ENCODE assay signal across 8 mouse cellular contexts in genomic region chr8:72654565-72655521, GRCm38 (mm10). TPM values are rescaled to one million over a fixed set of nuclear protein-coding genes. Genes with fewer than 3 reads are reported as not detected.
DNase-seq lines count a peak whose midpoint lies in the region; ATAC-seq and TF ChIP-seq lines count a peak whose summit lies in the region.

No protein-coding gene starts in this region.

- no peaks in the 10 kb centered on the region for H3K27me3 ChIP-seq in heart, embryonic 11.5 days (ENCODE audit: control insufficient read depth, insufficient read depth, low read length)
- H3K27me3 ChIP-seq in ES-Bruce4 (ENCODE audit: control insufficient read depth, insufficient read depth, low read length, poor library complexity, severe bottlenecking) = no peaks in the 10 kb centered on the region
- no peaks in the 10 kb centered on the region for H3K27me3 ChIP-seq in hindbrain, embryonic 16.5 days (replicated peaks; ENCODE audit: control insufficient read depth, insufficient read depth, low read length)
- no peaks in the 10 kb centered on the region for H3K27me3 ChIP-seq in liver, embryonic 16.5 days (ENCODE audit: control insufficient read depth, insufficient read depth, low read depth, low read length)

- peak; percentile 62 for ATAC-seq in heart, embryonic 11.5 days (replicated peaks; ENCODE audit: insufficient number of reproducible peaks, low FRiP score, low TSS enrichment)
- ATAC-seq in hindbrain, embryonic 16.5 days = peak; percentile 97
- peak; percentile 37; the same call in 1 of the 2 replicates for ATAC-seq in liver, embryonic 16.5 days (ENCODE audit: low read depth)

- no peak overlapping the region for H3K27ac ChIP-seq in heart, embryonic 11.5 days (ENCODE audit: low read depth, low read length)
- H3K27ac ChIP-seq in ES-Bruce4 (ENCODE audit: insufficient read depth, low read length) = peak overlapping the region; percentile 95
- peak overlapping the region; percentile 77 for H3K27ac ChIP-seq in hindbrain, embryonic 16.5 days (ENCODE audit: low read depth, low read length)
- no peak overlapping the region for H3K27ac ChIP-seq in liver, embryonic 16.5 days (ENCODE audit: low read length)
- no peak overlapping the region for H3K27ac ChIP-seq in gastrocnemius, adult 2 months

- TF ChIP-seq CTCF in ES-Bruce4 (IDR thresholded peaks at IDR 0.05; ENCODE audit: low read depth, low read length) = peak; percentile 35
- TF ChIP-seq CTCF in gastrocnemius, adult 2 months (IDR thresholded peaks at IDR 0.05) = no peak

- no peaks in the 10 kb centered on the region for H3K36me3 ChIP-seq in heart, embryonic 11.5 days (ENCODE audit: control insufficient read depth, insufficient read depth, low read length)
- no peaks in the 10 kb centered on the region for H3K36me3 ChIP-seq in ES-Bruce4 (ENCODE audit: control insufficient read depth, insufficient read depth, low read length, poor library complexity, severe bottlenecking)
- H3K36me3 ChIP-seq in hindbrain, embryonic 16.5 days (ENCODE audit: control insufficient read depth, insufficient read depth, low read length) = no peaks in the 10 kb centered on the region
- H3K36me3 ChIP-seq in liver, embryonic 16.5 days (ENCODE audit: control insufficient read depth, insufficient read depth) = no peaks in the 10 kb centered on the region

- intact Hi-C loops in gastrocnemius, adult 2 months (cut with DNase I) = no loop called here

- no peak for DNase-seq in heart, adult 11 months
- DNase-seq in embryo, embryonic 11.5 days (ENCODE audit: low read depth, low spot score) = peak; percentile 30
- DNase-seq in right cerebral cortex, postnatal 36 days (ENCODE audit: low spot score in 2 of 2) = peak; percentile 25 to 27
- DNase-seq in gastrocnemius, adult 2 months = no peak

- no peak for TF ChIP-seq POLR2A in ES-Bruce4 (IDR thresholded peaks at IDR 0.05; ENCODE audit: insufficient read depth, low read length)

- no peak overlapping the region for H3K4me3 ChIP-seq in heart, embryonic 11.5 days (ENCODE audit: low read depth, low read length)
- H3K4me3 ChIP-seq in ES-Bruce4 (ENCODE audit: low read depth, low read length) = no peak overlapping the region
- H3K4me3 ChIP-seq in hindbrain, embryonic 16.5 days (ENCODE audit: low read length) = no peak overlapping the region
- H3K4me3 ChIP-seq in liver, embryonic 16.5 days (ENCODE audit: low read depth, low read length) = no peak overlapping the region
- H3K4me3 ChIP-seq in gastrocnemius, adult 2 months = no peak overlapping the region

- WGBS in heart, embryonic 11.5 days (ENCODE audit: insufficient replicate concordance) = 26% methylated on average over 12 of the region's 13 CpGs
- 24% methylated on average over 13 of the region's 13 CpGs for WGBS in hindbrain, embryonic 16.5 days
- 17% methylated on average over 13 of the region's 13 CpGs for WGBS in liver, embryonic 16.5 days (ENCODE audit: insufficient replicate concordance)

- no peaks in the 10 kb centered on the region for H3K9me3 ChIP-seq in heart, embryonic 11.5 days (replicated peaks; ENCODE audit: control insufficient read depth, low read length)
- no peaks in the 10 kb centered on the region for H3K9me3 ChIP-seq in ES-Bruce4 (replicated peaks; ENCODE audit: control insufficient read depth, insufficient read depth, low read length, poor library complexity, severe bottlenecking)
- no peaks in the 10 kb centered on the region for H3K9me3 ChIP-seq in hindbrain, embryonic 16.5 days (ENCODE audit: control insufficient read depth, low read length)
- H3K9me3 ChIP-seq in liver, embryonic 16.5 days (replicated peaks; ENCODE audit: control insufficient read depth, low read length) = no peaks in the 10 kb centered on the region

- H3K9ac ChIP-seq in heart, embryonic 11.5 days (ENCODE audit: low read depth, low read length) = no peak overlapping the region
- peak overlapping the region; percentile 35 for H3K9ac ChIP-seq in ES-Bruce4 (ENCODE audit: low read depth, poor library complexity, severe bottlenecking)
- H3K9ac ChIP-seq in hindbrain, embryonic 16.5 days (ENCODE audit: low read depth, low read length) = peak overlapping the region; percentile 22
- H3K9ac ChIP-seq in liver, embryonic 16.5 days (ENCODE audit: low read depth, low read length) = no peak overlapping the region

- TF ChIP-seq EP300 in ES-Bruce4 (IDR thresholded peaks at IDR 0.05; ENCODE audit: insufficient read depth, low read depth, low read length) = peak; percentile 93

- H3K4me2 ChIP-seq in heart, embryonic 11.5 days = no peak overlapping the region
- peak overlapping the region; percentile 13; the same call in 1 of the 2 replicates for H3K4me2 ChIP-seq in hindbrain, embryonic 16.5 days (ENCODE audit: low read length)
- no peak overlapping the region for H3K4me2 ChIP-seq in liver, embryonic 16.5 days (ENCODE audit: low read depth, low read length)

- peaks cover 4% of the 10 kb centered on the region; the same call in 1 of the 2 replicates for H3K4me1 ChIP-seq in heart, embryonic 11.5 days (ENCODE audit: control insufficient read depth, insufficient read depth, low read length)
- no peaks in the 10 kb centered on the region for H3K4me1 ChIP-seq in ES-Bruce4 (ENCODE audit: control insufficient read depth, insufficient read depth, low read length)
- peaks cover 10% of the 10 kb centered on the region; the same call in 1 of the 2 replicates for H3K4me1 ChIP-seq in hindbrain, embryonic 16.5 days (ENCODE audit: control insufficient read depth, insufficient read depth, low read depth, low read length)
- 0 out of 2 replicates have a peak, but pooled peaks cover 2% of the 10 kb centered on the region for H3K4me1 ChIP-seq in liver, embryonic 16.5 days (ENCODE audit: control insufficient read depth, low read depth, low read length)

RNA-seq across cellular contexts. Expression of gene Nwd1, which starts 8.3 kb away (rescaled TPM):
- 0.07 and 0.10 TPM in 2 replicates for polyA plus RNA-seq in heart, embryonic 11.5 days (2014; fragmentation: Nextera tagmentation; extraction: Ambion mirVana)
- polyA plus RNA-seq in ES-Bruce4 (2011; ENCODE audit: insufficient read depth, insufficient read length, low read depth, missing spikeins) = 0.91 and 0.94 TPM in 2 replicates
- 3.5 and 3.6 TPM in 2 replicates for polyA plus RNA-seq in hindbrain, embryonic 16.5 days (2015; fragmentation: Nextera tagmentation; extraction: Ambion mirVana)
- 0.05 TPM in 1 of 2 replicates, not detected in the other for polyA plus RNA-seq in liver, embryonic 16.5 days (2015; fragmentation: Nextera tagmentation; extraction: Ambion mirVana)
- total RNA-seq in gastrocnemius, adult 2 months (2021) = 1 to 10 TPM; 1.2 to 2.0 TPM

Comparison
In these comparisons a context has a peak if more than half of its experiments do, and no peak if none do; other contexts are left out.
1. ATAC-seq: peak in every context shown above with its lines; median percentile 97 in hindbrain, embryonic 16.5 days; 62 in heart, embryonic 11.5 days; 37 in liver, embryonic 16.5 days.
2. H3K27ac ChIP-seq: peak in ES-Bruce4 (single experiment) and hindbrain, embryonic 16.5 days (single experiment); none in heart, embryonic 11.5 days (single experiment), liver, embryonic 16.5 days (single experiment) and gastrocnemius, adult 2 months (single experiment).
3. H3K9ac ChIP-seq: peak in ES-Bruce4 (single experiment) and hindbrain, embryonic 16.5 days (single experiment); none in heart, embryonic 11.5 days (single experiment) and liver, embryonic 16.5 days (single experiment).
4. DNase-seq: peak in embryo, embryonic 11.5 days (single experiment) and right cerebral cortex, postnatal 36 days (2 of 2); none in heart, adult 11 months (single experiment) and gastrocnemius, adult 2 months (single experiment).